Mouse (Mus musculus) intestine, embryonic 14.5 days (tissue): ENCODE data around the gene H2-Eb1. TPM values are rescaled to one million over a fixed set of nuclear protein-coding genes. Genes with fewer than 3 reads are reported as not detected.

Source experiments
- ATAC-seq: fragments of 200-750 bp; cut with Nextera tagmentation; replicated peaks from 2 replicates; pipeline ENCODE4 v1.8.0; 2017; ENCODE audit warnings: low read depth, moderate number of reproducible peaks, moderate TSS enrichment, moderate library complexity; ENCODE audit not compliant: low FRiP score, low TSS enrichment
- DNase-seq: peaks from one replicate; pipeline ENCODE4 v3.0.0-alpha.2; 2018; ENCODE audit warnings: low spot score
- H3K27ac ChIP-seq: fragments of 300-500 bp; sonication (generic); 2 replicates; pipeline ENCODE4 v1.5.1; 2014; ENCODE audit warnings: low read depth, mild to moderate bottlenecking, control low read depth
- H3K27me3 ChIP-seq: fragments of 300-500 bp; sonication (generic); replicated peaks from 2 replicates; pipeline ENCODE4 v1.6.1; 2014; ENCODE audit warnings: low read length, control low read depth; ENCODE audit not compliant: control insufficient read depth, insufficient read depth
- H3K36me3 ChIP-seq: fragments of 300-500 bp; sonication (generic); 2 replicates; pipeline ENCODE4 v1.6.1; 2014; ENCODE audit warnings: low read length, control low read depth; ENCODE audit not compliant: control insufficient read depth, insufficient read depth
- H3K4me1 ChIP-seq: fragments of 300-500 bp; sonication (generic); replicated peaks from 2 replicates; pipeline ENCODE4 v1.6.1; 2014; ENCODE audit warnings: low read length, control low read depth, mixed read lengths; ENCODE audit not compliant: control insufficient read depth, insufficient read depth
- H3K4me2 ChIP-seq: fragments of 300-500 bp; sonication (generic); 2 replicates; pipeline ENCODE4 v1.6.1; 2014; ENCODE audit warnings: low read length
- H3K4me3 ChIP-seq: fragments of 300-500 bp; sonication (generic); 2 replicates; pipeline ENCODE4 v1.5.1; 2014; ENCODE audit warnings: low read depth, low read length, control low read depth, mixed read lengths
- H3K9ac ChIP-seq: fragments of 300-500 bp; sonication (generic); 2 replicates; pipeline ENCODE4 v1.6.1; 2014; ENCODE audit warnings: mild to moderate bottlenecking, low read length
- H3K9me3 ChIP-seq: fragments of 300-500 bp; sonication (generic); 2 replicates; pipeline ENCODE4 v1.6.1; 2016; ENCODE audit warnings: low read length, control low read depth; ENCODE audit not compliant: control insufficient read depth
- WGBS: fragments of 180-500 bp; shearing (Covaris S2); extraction: QIAGEN DNeasy Blood & Tissue Kit; methylation state at CpG from one replicate; pipeline ENCODE4 v1.1.7; 2014; 5-methylcytosine and 5-hydroxymethylcytosine counted together
- polyA plus RNA-seq: library from polyadenylated mRNA; unstranded; fragments of >200 nt; fragmentation: Nextera tagmentation; extraction: Ambion mirVana; gene quantifications from 2 replicates; pipeline ENCODE4 v1.2.1, GENCODE M21; 2014

The H2-Eb1 gene
- polyA plus RNA-seq, 1 experiment from 2014 or later = 4.1 TPM

- Histone ChIP-seq H3K4me3 (no peak overlapping the region), H3K4me1 (no peaks in the 10 kb centered on the region), H3K9me3 (no peaks in the 10 kb centered on the region), H3K27me3 (no peaks in the 10 kb centered on the region), H3K36me3 (no peaks in the 10 kb centered on the region), H3K4me2 (no peak overlapping the region), H3K27ac (no peak overlapping the region), H3K9ac (no peak overlapping the region)
- 72% methylated on average over 1 of the region's 1 CpGs for WGBS
- ATAC-seq (no peak), DNase-seq (no peak)
These were observed 9.8 kb downstream of the H2-Eb1 start for GRCm38 (mm10) chr17:34315512-34315911.

- Histone ChIP-seq H3K4me2 (no peak overlapping the region), H3K36me3 (no peaks in the 10 kb centered on the region), H3K9ac (no peak overlapping the region), H3K27me3 (no peaks in the 10 kb centered on the region), H3K4me1 (no peaks in the 10 kb centered on the region), H3K4me3 (no peak overlapping the region), H3K9me3 (no peaks in the 10 kb centered on the region), H3K27ac (no peak overlapping the region)
- DNase-seq (no peak), ATAC-seq (no peak)
- 79% methylated on average over 2 of the region's 2 CpGs for WGBS
These were observed 11.0 kb downstream of the H2-Eb1 start for GRCm38 (mm10) chr17:34316697-34317096.

- Histone ChIP-seq H3K36me3 (no peaks in the 10 kb centered on the region), H3K9me3 (no peaks in the 10 kb centered on the region), H3K27me3 (no peaks in the 10 kb centered on the region), H3K4me3 (no peak overlapping the region), H3K27ac (no peak overlapping the region), H3K4me2 (no peak overlapping the region), H3K4me1 (no peaks in the 10 kb centered on the region), H3K9ac (no peak overlapping the region)
- ATAC-seq (no peak), DNase-seq (no peak)
- WGBS = 36% methylated on average over 2 of the region's 2 CpGs
These were observed 11.6 kb downstream of the H2-Eb1 start for GRCm38 (mm10) chr17:34317275-34317674.

- WGBS = 50% methylated on average over 4 of the region's 4 CpGs
- DNase-seq = no peak
- no peaks in the 10 kb centered on the region for H3K27me3 ChIP-seq
- no peak within 1 kb of the TSS for H3K4me3 ChIP-seq
- H3K27ac ChIP-seq = no peak within 1 kb of the TSS
- H3K9ac ChIP-seq = no peak within 1 kb of the TSS
- no peak within 1 kb of the TSS for H3K4me2 ChIP-seq
- H3K4me1 ChIP-seq = no peaks in the 10 kb centered on the region
- no peaks in the 10 kb centered on the region for H3K36me3 ChIP-seq
- H3K9me3 ChIP-seq = no peaks in the 10 kb centered on the region
- ATAC-seq = no peak
These were observed 19.8 kb downstream of the H2-Eb1 start, which contains the start of gene H2-Eb2 for GRCm38 (mm10) chr17:34325436-34325835. TSS of gene H2-Eb2 (plus strand) at chr17:34325665.

- DNase-seq (no peak), ATAC-seq (no peak)
- Histone ChIP-seq H3K9me3 (no peaks in the 10 kb centered on the region), H3K27ac (no peak overlapping the region), H3K9ac (no peak overlapping the region), H3K27me3 (no peaks in the 10 kb centered on the region), H3K36me3 (no peaks in the 10 kb centered on the region), H3K4me2 (no peak overlapping the region), H3K4me3 (no peak overlapping the region), H3K4me1 (no peaks in the 10 kb centered on the region)
- WGBS = 76% methylated on average over 3 of the region's 3 CpGs
These were observed 20.7 kb downstream of the H2-Eb1 start for GRCm38 (mm10) chr17:34326373-34326772.

- Histone ChIP-seq H3K9ac (no peak overlapping the region), H3K4me3 (no peak overlapping the region), H3K27ac (no peak overlapping the region), H3K9me3 (no peaks in the 10 kb centered on the region), H3K36me3 (no peaks in the 10 kb centered on the region), H3K4me2 (no peak overlapping the region), H3K27me3 (no peaks in the 10 kb centered on the region), H3K4me1 (no peaks in the 10 kb centered on the region)
- ATAC-seq (no peak), DNase-seq (no peak)
- 68% methylated on average over 2 of the region's 2 CpGs for WGBS
These were observed 24.1 kb downstream of the H2-Eb1 start for GRCm38 (mm10) chr17:34329807-34330206.

GRCm38 (mm10) chr17:34331200-34331599 lies 25.5 kb downstream of the H2-Eb1 start:
- DNase-seq = no peak
- Histone ChIP-seq H3K27ac (no peak overlapping the region), H3K36me3 (no peaks in the 10 kb centered on the region), H3K27me3 (no peaks in the 10 kb centered on the region), H3K9me3 (no peaks in the 10 kb centered on the region), H3K9ac (no peak overlapping the region), H3K4me3 (no peak overlapping the region), H3K4me2 (no peak overlapping the region), H3K4me1 (no peaks in the 10 kb centered on the region)
- ATAC-seq = no peak
- WGBS = 93% methylated on average over 1 of the region's 1 CpGs

GRCm38 (mm10) chr17:34340619-34341402 lies 35.1 kb downstream of the H2-Eb1 start:
- no peak overlapping the region for H3K4me2 ChIP-seq
- ATAC-seq (no peak), DNase-seq (no peak)
- no peak overlapping the region for H3K9ac ChIP-seq
- H3K4me1 ChIP-seq = no peaks in the 10 kb centered on the region
- no peaks in the 10 kb centered on the region for H3K9me3 ChIP-seq
- H3K27me3 ChIP-seq = 0 out of 2 replicates have a peak, but pooled peaks cover 3% of the 10 kb centered on the region
- no peak overlapping the region for H3K4me3 ChIP-seq
- H3K27ac ChIP-seq = no peak overlapping the region
- WGBS = 64% methylated on average over 3 of the region's 3 CpGs
- H3K36me3 ChIP-seq = no peaks in the 10 kb centered on the region

- WGBS = 83% methylated on average over 4 of the region's 4 CpGs
These were observed 39.2 kb downstream of the H2-Eb1 start for GRCm38 (mm10) chr17:34344882-34345281.

More at GRCm38 (mm10) chr17:34344882-34345281, 39.2 kb downstream of the H2-Eb1 start:
- ATAC-seq (no peak), DNase-seq (no peak)
- Histone ChIP-seq H3K36me3 (no peaks in the 10 kb centered on the region), H3K9me3 (no peaks in the 10 kb centered on the region), H3K4me2 (no peak overlapping the region), H3K27me3 (0 out of 2 replicates have a peak, but pooled peaks cover 3% of the 10 kb centered on the region), H3K27ac (no peak overlapping the region), H3K4me3 (no peak overlapping the region), H3K9ac (no peak overlapping the region), H3K4me1 (no peaks in the 10 kb centered on the region)
